Mouse (Mus musculus) small intestine, adult 2 months (tissue): ENCODE data around the gene Ralgps2.

Experiments
- CTCF ChIP-seq: fragments of 200-500 bp; IDR thresholded peaks from 2 replicates; pipeline ENCODE4 v1.5.1; 2012; ENCODE audit warnings: low read depth, mild to moderate bottlenecking, control low read depth, inconsistent platforms, low read length, moderate library complexity, mixed read lengths; ENCODE audit not compliant: insufficient replicate concordance, insufficient read length; ENCODE audit errors: extremely low read depth
- POLR2A ChIP-seq: fragments of 200-500 bp; IDR thresholded peaks from 2 replicates; pipeline ENCODE4 v1.6.1; 2012; ENCODE audit warnings: low read depth, mild to moderate bottlenecking, control low read depth, inconsistent platforms, low read length, moderate library complexity

- TF ChIP-seq POLR2A (no peak), CTCF (no peak)
These were observed 126.7 kb downstream of the Ralgps2 start for GRCm38 (mm10) chr1:156812716-156813115.
